Mouse (Mus musculus): ENCODE measurements around the gene Mapk13. TPM values are rescaled to one million over a fixed set of nuclear protein-coding genes. Genes with fewer than 3 reads are reported as not detected.
A peak's percentile ranks its signal among the peaks of the same experiment; 100 is the strongest.

Gene Mapk13
- polyA plus RNA-seq, 1 experiment from 2014 or later: 2.5 TPM

DNA sequence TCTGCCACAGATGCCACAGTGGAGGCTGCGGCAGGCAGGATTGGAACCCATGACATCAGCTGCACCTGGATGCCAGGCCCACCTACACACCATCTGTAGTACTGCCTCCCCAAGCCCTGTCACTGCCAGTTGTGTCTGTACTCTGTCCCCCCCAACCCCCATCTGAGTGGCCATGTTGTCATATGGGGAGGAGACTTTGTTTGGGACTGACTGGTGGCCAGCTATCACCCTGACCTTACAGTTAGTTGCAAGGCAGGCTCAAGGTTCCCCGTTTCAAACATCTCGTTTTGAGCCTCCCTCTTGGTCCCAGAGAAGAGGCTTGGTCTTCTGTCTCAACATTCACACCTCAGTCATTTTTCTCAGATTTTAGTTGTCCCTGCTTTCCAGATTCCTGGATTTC lies 10.6 kb downstream of the Mapk13 start:
- Histone ChIP-seq H3K36me3 (replicated peaks) (no peaks in the 10 kb centered on the region), H3K27me3 (no peaks in the 10 kb centered on the region), H3K4me3 (replicated peaks) (no peak overlapping the region), H3K27ac (no peak overlapping the region), H3K9me3 (no peaks in the 10 kb centered on the region), H3K4me1 (0 out of 2 replicates have a peak, but pooled peaks cover 4% of the 10 kb centered on the region), H3K9ac (no peak overlapping the region), H3K4me2 (no peak overlapping the region)
- no peak for ATAC-seq (ENCODE audit: low FRiP score)
- 94% methylated on average over 3 of the region's 3 CpGs for WGBS

DNA sequence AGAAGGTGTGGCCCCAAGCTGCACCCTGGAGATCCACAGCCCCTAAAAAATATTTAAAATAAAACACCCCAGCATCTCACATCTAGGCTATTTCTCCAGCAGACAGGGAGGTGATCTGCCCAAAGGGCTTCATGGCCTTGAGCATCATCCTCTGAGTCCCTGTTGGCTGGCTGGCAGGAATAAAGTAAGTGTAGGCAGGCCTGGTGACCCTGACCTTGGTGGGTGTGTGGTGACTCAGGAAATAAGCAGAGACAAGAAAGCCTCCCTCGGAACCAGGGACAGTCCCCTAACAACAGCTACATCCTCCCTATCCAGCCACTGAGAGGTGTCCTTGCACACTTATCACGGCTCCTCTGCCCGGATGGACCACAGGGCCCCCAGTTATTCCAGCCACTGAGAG lies 11.7 kb downstream of the Mapk13 start:
- Histone ChIP-seq H3K27me3 (no peaks in the 10 kb centered on the region), H3K36me3 (replicated peaks) (no peaks in the 10 kb centered on the region), H3K9ac (no peak overlapping the region), H3K4me2 (no peak overlapping the region), H3K4me3 (replicated peaks) (no peak overlapping the region), H3K9me3 (no peaks in the 10 kb centered on the region), H3K27ac (no peak overlapping the region), H3K4me1 (0 out of 2 replicates have a peak, but pooled peaks cover 4% of the 10 kb centered on the region)
- ATAC-seq (ENCODE audit: low FRiP score): no peak
- WGBS: 74% methylated on average over 3 of the region's 3 CpGs

DNA sequence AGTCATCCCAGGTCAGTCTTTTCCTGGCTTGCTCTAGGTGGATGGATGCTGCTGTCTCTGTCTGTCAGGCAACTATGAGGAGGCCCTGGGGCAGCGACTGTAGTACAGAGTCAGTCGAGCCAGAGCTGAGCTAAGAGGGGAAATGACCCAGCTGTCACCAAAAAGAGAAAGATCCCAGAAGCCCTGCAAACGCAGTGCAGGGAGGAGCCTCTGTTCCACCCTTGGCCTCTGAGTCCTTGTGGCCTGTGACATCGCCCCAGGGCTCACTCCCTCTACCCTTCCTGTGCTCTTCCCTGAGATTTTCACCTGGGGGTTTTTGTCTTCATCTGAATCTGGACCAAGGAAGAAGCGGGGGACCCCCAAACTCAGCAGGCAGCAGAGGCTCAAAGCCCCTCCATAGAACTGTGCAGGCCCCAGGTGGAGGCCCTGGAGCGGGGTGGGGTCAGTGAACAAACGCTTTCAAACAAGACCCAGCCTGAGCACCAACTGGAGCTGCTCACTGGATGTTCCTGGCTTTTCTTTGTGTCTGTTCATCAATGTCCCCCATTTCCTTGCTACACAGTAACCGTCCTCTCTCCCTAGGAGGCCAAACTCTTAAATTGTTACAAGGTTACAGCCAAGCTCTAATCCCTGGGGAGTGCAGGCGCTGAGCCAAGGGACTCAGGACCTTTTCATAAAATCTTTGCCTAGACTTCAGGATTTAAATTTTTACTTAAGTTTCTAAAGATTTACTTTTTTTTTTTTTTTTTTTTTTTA lies 12.4 kb downstream of the Mapk13 start:
- Histone ChIP-seq H3K4me3 (replicated peaks) (no peak overlapping the region), H3K4me2 (no peak overlapping the region), H3K27me3 (no peaks in the 10 kb centered on the region), H3K9ac (no peak overlapping the region), H3K36me3 (replicated peaks) (no peaks in the 10 kb centered on the region), H3K27ac (no peak overlapping the region), H3K9me3 (no peaks in the 10 kb centered on the region), H3K4me1 (0 out of 2 replicates have a peak, but pooled peaks cover 4% of the 10 kb centered on the region)
- ATAC-seq (ENCODE audit: low FRiP score): no peak
- WGBS: 50% methylated on average over 9 of the region's 9 CpGs

DNA sequence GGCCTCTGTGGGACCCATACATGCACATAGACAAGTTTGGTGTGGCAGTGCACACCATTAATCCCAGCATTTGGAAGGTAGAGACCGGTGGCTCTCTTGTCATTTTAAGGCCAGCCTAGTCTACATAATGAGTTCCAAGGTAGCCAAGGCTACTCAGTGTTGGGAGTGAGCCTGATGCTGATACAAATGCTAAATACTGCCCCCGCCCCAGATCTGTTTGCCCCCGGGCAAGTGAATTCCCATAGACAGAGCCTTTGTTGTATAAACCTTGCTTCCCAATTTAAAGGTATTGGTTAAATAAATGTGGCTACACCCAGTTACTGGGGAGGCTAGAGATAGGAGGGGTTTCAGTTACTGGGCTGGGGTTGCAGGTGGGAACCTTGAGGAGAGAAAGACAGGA lies 15.9 kb downstream of the Mapk13 start:
- Histone ChIP-seq H3K4me3 (replicated peaks) (no peak overlapping the region), H3K9ac (no peak overlapping the region), H3K27me3 (no peaks in the 10 kb centered on the region), H3K27ac (no peak overlapping the region), H3K36me3 (replicated peaks) (no peaks in the 10 kb centered on the region), H3K4me1 (0 out of 2 replicates have a peak, but pooled peaks cover 4% of the 10 kb centered on the region), H3K4me2 (no peak overlapping the region), H3K9me3 (no peaks in the 10 kb centered on the region)
- no peak for ATAC-seq (ENCODE audit: low FRiP score)
- 91% methylated on average over 3 of the region's 3 CpGs for WGBS

DNA sequence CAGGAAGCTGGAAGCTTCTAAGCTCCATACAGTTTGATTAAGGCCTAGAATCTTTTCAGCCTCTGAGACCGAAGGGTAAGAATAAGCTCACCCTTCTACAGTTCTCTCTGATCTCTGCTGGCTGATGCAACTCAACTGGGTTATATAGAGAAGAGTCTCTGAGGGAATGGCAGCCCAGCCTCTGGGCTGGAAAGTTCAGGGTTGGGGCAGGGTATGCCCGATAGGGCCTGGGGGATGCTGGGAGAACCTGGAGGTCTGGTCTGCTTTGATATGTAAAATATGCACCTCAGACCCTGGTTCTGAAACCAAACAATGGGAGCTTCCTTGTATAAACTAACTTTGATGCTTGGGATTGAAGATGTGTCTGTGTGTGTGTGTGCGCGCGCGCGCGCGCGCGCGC lies 18.4 kb downstream of the Mapk13 start:
- ATAC-seq (ENCODE audit: low FRiP score): no peak
- no peak overlapping the region for H3K27ac ChIP-seq
- H3K4me2 ChIP-seq: no peak overlapping the region
- no peak overlapping the region for H3K4me3 ChIP-seq (replicated peaks)
- no peaks in the 10 kb centered on the region for H3K36me3 ChIP-seq (replicated peaks)
- no peaks in the 10 kb centered on the region for H3K4me1 ChIP-seq
- no peak overlapping the region for H3K9ac ChIP-seq
- 97% methylated on average over 12 of the region's 12 CpGs for WGBS
- no peaks in the 10 kb centered on the region for H3K9me3 ChIP-seq
- H3K27me3 ChIP-seq: no peaks in the 10 kb centered on the region

DNA sequence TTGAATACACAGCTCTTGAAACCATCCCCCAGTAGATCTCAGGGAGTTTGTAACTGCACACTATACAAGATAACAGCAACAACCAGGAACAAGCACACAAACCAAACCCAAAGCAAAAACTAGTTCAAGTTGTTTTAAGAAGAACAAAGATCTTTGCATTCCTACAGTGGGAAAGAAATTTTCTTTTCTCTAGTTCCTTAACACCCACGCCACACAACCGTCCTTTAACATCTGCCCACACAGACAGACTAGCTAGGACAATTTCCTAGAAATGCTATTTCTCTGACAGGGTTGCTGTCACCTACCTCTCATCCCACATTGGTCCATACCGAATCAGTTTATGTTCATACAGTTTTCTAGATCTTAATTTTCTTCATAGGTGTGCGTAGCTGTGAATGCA lies 27.9 kb downstream of the Mapk13 start:
- no peak overlapping the region for H3K9ac ChIP-seq
- 93% methylated on average over 4 of the region's 4 CpGs for WGBS
- ATAC-seq (ENCODE audit: low FRiP score): no peak

DNA sequence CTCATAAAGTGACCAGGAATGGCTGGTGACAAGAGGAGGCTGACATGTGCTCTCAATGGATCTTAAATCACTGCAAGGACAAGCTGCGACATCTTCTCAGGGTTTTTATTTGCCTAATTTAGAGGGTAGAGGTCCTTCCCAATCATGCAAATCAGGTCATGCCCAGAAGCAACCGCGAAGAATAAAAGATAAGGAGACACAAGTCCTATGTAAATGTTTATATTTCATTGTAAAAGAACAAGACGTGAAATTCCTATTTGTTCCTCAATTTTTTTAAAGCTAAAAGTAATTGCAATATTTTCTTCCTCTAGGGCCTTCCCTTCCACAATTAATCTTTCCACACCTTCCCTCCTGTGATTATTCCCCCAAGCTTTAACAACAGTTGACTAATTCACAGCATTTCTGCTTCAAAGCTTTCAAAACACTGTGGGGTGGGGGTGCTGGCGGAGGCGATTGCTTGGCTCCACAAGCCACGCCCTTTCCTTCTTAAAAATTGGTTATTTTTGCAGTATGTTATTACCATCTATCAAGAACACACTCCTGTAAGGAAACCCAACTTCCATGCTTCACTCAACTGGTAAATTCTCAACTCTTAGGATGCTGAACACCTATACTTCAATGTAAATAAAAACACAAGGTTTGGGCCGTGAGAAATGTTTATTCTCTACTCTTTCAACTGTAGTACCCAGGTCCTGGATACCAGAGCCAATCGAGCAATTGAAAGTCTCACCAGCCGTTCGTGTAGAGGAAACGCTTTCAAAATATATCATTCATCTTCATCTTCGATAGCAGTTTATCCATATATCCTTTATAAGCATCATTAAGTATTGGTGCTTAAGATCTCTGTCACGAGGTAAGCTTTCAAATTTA lies 30.4 kb downstream of the Mapk13 start:
- H3K27ac ChIP-seq: peak overlapping the region; percentile 99; the same call in 1 of the 2 replicates
- H3K9me3 ChIP-seq: 0 out of 2 replicates have a peak, but pooled peaks cover 4% of the 10 kb centered on the region
- H3K9ac ChIP-seq: no peak overlapping the region
- WGBS: 18% methylated on average over 14 of the region's 14 CpGs
- ATAC-seq (ENCODE audit: low FRiP score): no peak
- no peaks in the 10 kb centered on the region for H3K27me3 ChIP-seq
- H3K4me3 ChIP-seq (replicated peaks): peak overlapping the region; percentile 92
- H3K4me2 ChIP-seq: peak overlapping the region; percentile 98
- peaks cover 29% of the 10 kb centered on the region for H3K4me1 ChIP-seq
- no peaks in the 10 kb centered on the region for H3K36me3 ChIP-seq (replicated peaks)

More for the DNA sequence above, 27.9 kb downstream of the Mapk13 start:
- Histone ChIP-seq H3K4me1 (peaks cover 19% of the 10 kb centered on the region), H3K9me3 (0 out of 2 replicates have a peak, but pooled peaks cover 4% of the 10 kb centered on the region), H3K4me3 (replicated peaks) (no peak overlapping the region), H3K4me2 (no peak overlapping the region), H3K36me3 (replicated peaks) (no peaks in the 10 kb centered on the region), H3K27ac (no peak overlapping the region), H3K27me3 (no peaks in the 10 kb centered on the region)

DNA sequence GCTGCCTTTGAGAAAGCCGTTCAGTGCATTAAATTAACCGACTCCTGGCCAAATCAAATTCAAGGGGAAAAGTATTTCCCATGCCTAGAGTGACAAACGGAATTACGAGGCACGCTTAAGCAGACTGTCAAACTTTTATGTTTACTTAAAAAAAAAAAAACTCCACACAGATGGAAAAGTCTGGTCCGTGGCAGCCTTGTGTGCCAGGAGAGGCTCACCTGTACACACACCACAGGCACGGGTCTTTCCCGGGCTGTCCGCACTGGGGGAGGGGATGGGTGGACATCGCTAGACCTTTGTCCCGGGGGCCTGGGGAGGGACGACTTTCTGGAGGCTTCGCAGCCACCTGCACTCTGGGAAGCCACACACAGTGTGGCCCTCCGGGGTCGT lies 31.2 kb downstream of the Mapk13 start:
- ATAC-seq (ENCODE audit: low FRiP score): peak; percentile 33; the same call in 1 of the 2 replicates
- 0% methylated on average over 15 of the region's 15 CpGs for WGBS

DNA sequence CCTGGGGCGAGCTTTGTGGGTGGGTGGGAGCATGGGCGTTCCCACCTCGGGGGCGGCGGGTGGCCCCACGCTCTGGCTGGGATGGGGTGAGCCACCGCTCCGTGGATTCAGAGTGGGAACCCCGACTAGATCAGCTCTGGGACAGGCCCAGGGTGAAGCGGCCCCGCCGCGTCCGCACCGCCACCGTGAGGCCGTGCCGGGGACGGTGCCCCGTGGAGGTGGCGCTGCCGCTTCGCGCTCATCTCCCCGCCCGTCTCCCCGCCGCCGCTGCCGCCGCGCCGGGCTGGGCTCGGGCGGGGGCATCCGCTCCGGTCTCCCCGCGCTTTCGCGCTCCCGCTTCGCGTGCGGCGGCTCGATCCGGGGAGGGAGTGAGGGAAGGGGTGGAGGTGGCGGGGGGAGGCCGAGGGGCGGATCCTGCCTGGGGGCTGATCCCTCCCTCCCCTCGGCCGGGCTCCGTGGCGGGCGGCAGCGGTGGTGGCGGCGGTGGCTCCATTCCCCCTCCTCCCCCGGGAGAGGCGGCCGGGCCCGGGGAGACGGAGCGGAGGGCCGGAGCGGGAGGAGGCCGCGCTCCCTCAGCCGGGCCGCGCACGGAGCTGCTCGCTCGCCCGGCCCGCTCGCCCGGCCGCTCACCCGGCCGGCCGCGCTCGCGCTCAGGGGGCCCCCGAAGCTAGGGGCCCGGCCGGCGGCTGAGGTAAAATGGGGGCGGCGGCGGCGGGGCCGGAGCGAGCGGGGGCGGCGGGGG lies 31.7 kb downstream of the Mapk13 start, which contains the start of gene Brpf3:
Gene Brpf3 (plus strand): TSS at position 420 of the 742 bp plus-strand sequence.
- WGBS: 1% methylated on average over 66 of the region's 99 CpGs
- H3K4me2 ChIP-seq: peak within 1 kb of the TSS; percentile 98
- H3K36me3 ChIP-seq (replicated peaks): peaks cover 3% of the 10 kb centered on the region
- peak; percentile 76 for ATAC-seq (ENCODE audit: low FRiP score)
- H3K27ac ChIP-seq: peak within 1 kb of the TSS; percentile 99
- peak within 1 kb of the TSS; percentile 100 for H3K9ac ChIP-seq
- peak within 1 kb of the TSS; percentile 92 for H3K4me3 ChIP-seq (replicated peaks)
- no peaks in the 10 kb centered on the region for H3K27me3 ChIP-seq
- H3K4me1 ChIP-seq: peaks cover 29% of the 10 kb centered on the region
- H3K9me3 ChIP-seq: no peaks in the 10 kb centered on the region

More for the DNA sequence above, 31.2 kb downstream of the Mapk13 start:
- no peaks in the 10 kb centered on the region for H3K27me3 ChIP-seq
- peak overlapping the region; percentile 92 for H3K4me3 ChIP-seq (replicated peaks)
- H3K4me1 ChIP-seq: peaks cover 29% of the 10 kb centered on the region
- no peaks in the 10 kb centered on the region for H3K36me3 ChIP-seq (replicated peaks)
- H3K9ac ChIP-seq: peak overlapping the region; percentile 100
- 0 out of 2 replicates have a peak, but pooled peaks cover under 1% of the 10 kb centered on the region for H3K9me3 ChIP-seq
- peak overlapping the region; percentile 98 for H3K4me2 ChIP-seq
- peak overlapping the region; percentile 99 for H3K27ac ChIP-seq

DNA sequence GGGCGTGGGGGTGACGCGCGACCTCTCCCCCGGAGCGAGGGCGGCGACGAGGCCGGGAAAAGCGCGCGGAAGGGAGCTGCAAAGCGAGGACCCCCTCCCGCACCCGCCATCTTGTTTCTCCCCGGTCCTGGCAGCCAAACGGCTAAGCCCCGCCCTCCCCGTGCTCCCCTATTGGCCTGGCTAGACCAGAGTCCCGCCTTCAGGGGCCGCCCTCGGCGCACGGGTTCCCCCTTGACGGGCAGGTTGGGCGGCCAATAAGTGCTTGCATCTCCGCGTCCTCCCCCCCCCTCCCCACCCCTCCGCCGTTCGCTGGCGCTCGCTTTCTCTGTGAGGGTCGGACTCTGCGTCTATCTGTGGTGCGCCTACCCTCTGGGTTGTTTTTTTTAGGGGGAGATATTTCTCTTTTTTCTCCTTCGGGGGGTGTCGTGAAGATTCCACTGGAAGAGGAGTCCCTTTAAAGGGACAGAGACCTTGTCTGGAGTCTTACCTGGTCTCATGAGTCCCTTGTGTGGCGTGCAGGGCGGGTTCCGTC lies 32.4 kb downstream of the Mapk13 start:
- Histone ChIP-seq H3K9me3 (no peaks in the 10 kb centered on the region), H3K4me2 (peak overlapping the region; percentile 98), H3K27me3 (no peaks in the 10 kb centered on the region), H3K27ac (peak overlapping the region; percentile 99), H3K4me3 (replicated peaks) (peak overlapping the region; percentile 92), H3K9ac (peak overlapping the region; percentile 100), H3K4me1 (peaks cover 29% of the 10 kb centered on the region), H3K36me3 (replicated peaks) (peaks cover 10% of the 10 kb centered on the region)
- peak; percentile 98 for ATAC-seq (ENCODE audit: low FRiP score)
- WGBS: 1% methylated on average over 37 of the region's 42 CpGs

DNA sequence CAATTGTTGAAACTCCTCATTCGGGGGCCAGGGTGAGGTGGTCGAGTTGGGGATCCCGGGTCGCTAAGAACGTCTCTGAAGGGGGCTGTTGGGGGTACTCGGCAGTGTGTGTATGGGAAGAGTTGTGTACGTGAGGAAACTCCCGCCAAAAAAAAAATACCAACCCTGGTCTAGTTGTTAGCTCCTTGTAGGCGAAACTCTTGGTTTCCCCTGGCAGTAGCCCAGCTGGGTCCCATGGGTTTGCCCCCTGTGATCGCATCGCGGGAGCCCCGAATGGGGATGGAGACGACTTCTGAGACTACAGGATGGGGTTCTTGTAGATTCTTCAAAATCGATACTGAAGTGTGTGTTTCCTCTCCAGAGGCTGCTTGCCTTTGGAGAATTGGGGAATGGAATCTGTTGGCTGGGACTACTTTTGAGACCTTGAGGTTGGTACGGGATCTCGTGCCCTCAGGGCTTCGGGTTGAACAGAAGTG lies 32.9 kb downstream of the Mapk13 start:
- H3K27me3 ChIP-seq: no peaks in the 10 kb centered on the region
- WGBS: under 1% methylated on average over 18 of the region's 18 CpGs
- H3K4me1 ChIP-seq: peaks cover 29% of the 10 kb centered on the region
- peaks cover 15% of the 10 kb centered on the region for H3K36me3 ChIP-seq (replicated peaks)
- no peaks in the 10 kb centered on the region for H3K9me3 ChIP-seq
- H3K4me3 ChIP-seq (replicated peaks): peak overlapping the region; percentile 92
- peak overlapping the region; percentile 100 for H3K9ac ChIP-seq
- peak overlapping the region; percentile 73 for H3K27ac ChIP-seq
- peak overlapping the region; percentile 92 for H3K4me2 ChIP-seq
- ATAC-seq (ENCODE audit: low FRiP score): no peak; the same call in 1 of the 2 replicates
